Mouse (Mus musculus) embryo, embryonic 11.5 days (tissue): ENCODE data around the gene Pop7.
A peak's percentile ranks its signal among the peaks of the same experiment; 100 is the strongest.

ENCODE experiments used
- DNase-seq: peaks from one replicate; pipeline ENCODE4 v3.0.0-alpha.2; 2012; ENCODE audit warnings: low read depth, low spot score

Pop7 gene

GRCm38 (mm10) chr5:137528247-137528968 lies 26.1 kb upstream of the Pop7 start:
- no peak for DNase-seq

GRCm38 (mm10) chr5:137527413-137527812 lies 25.1 kb upstream of the Pop7 start:
- DNase-seq, result no peak

- DNase-seq, result no peak
These were observed 24.0 kb upstream of the Pop7 start for GRCm38 (mm10) chr5:137526192-137526936.

- no peak for DNase-seq
These were observed 23.2 kb upstream of the Pop7 start for GRCm38 (mm10) chr5:137525511-137525910.

GRCm38 (mm10) chr5:137524671-137525070 lies 22.4 kb upstream of the Pop7 start:
- no peak for DNase-seq

- DNase-seq, result no peak
These were observed 21.9 kb upstream of the Pop7 start for GRCm38 (mm10) chr5:137524251-137524515.

DNA sequence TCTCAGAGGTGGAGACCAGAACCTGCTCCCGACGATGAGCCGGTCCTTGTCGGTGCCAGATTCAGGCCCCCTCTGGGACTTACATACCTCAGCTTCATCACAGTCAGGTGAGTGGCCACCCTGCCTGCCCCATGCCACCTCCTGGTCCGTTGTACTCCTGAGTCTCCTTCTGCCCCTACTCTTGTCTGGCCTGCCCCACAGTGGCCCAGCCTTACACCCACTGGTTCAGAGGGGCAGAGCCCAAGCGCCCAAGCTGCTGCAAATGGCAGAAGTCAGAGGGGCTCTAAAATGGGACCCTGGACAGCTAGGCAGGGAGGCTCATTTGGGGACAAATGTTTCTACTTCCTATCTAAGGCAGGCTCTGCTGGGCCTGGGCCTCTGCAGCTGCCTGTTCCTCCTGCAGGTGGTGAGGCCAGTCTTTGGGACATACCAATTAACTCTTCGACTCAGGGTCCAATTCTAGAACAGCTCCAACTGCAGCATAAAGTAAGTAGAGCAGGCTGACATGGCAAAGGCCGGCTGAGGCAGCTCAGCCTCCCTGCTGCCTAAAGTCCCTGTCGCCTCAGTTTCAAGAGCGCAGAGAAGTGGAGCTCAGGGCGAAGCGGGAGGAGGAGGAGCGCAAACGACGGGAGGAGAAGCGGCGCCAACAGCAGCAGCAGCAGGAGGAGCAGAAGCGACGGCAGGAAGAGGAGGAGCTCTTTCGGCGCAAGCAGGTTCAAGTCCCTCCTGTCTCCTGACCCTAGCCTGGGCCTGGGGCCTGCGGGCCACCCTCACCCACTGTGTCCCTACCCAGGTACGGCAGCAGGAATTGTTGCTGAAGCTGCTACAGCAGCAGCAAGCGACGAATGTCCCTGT lies 21.3 kb upstream of the Pop7 start:
- DNase-seq, result no peak

- DNase-seq, result no peak
These were observed 20.4 kb upstream of the Pop7 start for GRCm38 (mm10) chr5:137522711-137523110.

- DNase-seq, result no peak
These were observed 19.5 kb upstream of the Pop7 start for GRCm38 (mm10) chr5:137521861-137522260.

DNA sequence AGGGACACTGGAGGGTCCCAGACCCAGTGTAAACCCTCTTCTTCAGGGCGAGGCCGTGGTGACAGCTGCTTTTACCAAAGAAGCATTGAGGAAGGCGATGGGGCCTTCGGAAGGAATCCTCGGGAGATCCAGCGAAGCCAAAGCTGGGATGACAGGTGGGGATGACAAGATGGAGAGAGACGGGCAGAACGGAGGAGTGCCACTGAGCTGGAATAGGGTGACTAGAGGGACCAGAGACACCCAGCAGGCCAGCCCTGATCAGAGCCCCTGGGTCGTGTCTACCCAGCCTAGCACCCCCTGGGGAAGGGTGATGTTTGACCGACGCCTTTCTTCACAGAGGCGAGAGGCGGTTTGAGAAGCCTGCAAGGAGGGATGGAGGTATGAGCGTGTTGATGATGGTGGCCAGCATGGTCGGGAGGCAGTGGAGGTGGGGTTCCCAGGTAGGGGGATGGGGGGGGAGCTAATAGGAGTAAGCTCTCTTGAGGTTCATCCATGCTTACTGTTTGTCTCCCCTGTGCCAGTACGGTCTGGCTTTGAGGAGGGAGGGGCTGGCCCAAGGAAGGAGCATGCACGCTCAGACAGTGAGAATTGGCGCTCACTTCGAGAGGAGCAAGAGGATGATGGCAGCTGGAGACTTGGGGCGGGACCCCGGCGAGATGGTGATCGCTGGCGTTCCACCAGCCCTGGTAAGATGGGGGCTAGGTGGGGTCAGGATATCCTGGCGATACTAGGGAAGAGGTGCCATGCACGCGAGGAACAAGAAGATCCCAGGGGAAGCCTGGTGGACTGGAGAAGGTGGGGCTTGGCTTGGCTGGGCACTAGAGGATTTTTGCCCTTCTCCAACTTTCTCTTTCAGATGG lies 17.6 kb upstream of the Pop7 start:
- no peak for DNase-seq

- no peak for DNase-seq
These were observed 16.1 kb upstream of the Pop7 start, which contains the start of gene Gigyf1 for GRCm38 (mm10) chr5:137518436-137518835. TSS of gene Gigyf1 (plus strand) at chr5:137518548.

DNA sequence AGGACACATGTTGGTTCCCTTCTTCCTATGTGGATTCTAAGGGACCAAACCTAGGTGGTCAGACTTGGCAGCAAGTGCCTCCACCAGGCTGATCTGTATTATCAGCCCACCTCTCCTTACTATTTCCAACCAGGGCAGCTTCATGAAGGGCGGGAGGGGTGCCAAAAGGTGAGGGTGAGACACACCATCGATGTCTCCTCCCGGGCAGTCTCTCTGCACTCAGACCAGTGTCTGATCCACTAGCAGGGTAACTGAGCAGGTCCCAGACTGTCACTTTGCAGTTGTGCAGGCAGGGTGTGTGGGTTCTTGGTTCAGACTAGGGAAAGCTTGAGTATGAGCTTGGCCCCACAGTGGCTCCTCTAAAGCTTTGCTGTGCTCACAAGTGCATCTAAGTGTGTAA lies 12.5 kb upstream of the Pop7 start:
- no peak for DNase-seq

- DNase-seq, result no peak
These were observed 11.8 kb upstream of the Pop7 start for GRCm38 (mm10) chr5:137513951-137514721.

DNA sequence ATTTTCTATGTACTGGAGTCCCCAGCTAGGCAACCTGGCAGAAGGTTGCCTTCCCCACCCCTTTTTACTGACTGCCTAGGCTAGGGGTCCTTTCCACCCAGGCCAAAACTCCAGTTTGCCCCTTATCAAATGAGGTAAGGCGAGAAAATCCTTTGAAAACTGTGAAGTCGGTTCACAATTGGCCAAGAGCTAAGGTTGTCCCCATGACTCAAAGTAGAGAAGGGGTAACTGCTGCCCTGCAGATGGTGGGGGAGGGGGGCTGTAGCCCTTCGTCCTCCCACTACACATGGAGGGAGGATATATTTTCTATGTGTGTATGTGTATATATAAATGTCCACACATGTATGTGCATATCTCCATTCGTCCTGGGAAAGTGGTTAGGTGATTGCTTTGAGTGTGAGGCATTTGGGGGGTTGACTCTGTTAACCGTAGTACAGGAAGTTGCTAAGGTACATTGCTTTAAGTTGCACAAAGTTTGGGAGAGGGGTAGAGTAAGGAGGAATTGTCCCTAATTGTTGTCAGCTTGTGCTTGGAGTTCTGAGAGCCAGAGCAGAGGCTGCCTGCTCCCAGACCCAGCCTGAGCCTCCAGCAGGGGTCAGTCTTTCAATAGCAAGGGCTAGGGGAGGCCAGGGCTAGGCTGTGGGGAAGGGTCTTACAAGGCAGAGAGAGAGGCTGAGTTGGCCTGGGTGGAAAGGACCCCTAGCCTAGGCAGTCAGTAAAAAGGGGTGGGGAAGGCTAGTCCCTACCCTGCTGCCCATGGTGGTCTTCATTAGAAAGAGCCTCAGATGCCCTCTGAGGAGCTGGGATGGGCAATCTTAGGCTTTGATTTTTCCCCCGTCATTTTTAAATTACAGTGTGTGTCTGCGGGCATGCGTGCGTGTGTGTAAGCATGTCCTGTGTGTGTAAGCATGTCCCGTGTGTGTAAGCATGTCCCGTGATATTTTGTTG lies 10.8 kb upstream of the Pop7 start:
- no peak for DNase-seq

DNA sequence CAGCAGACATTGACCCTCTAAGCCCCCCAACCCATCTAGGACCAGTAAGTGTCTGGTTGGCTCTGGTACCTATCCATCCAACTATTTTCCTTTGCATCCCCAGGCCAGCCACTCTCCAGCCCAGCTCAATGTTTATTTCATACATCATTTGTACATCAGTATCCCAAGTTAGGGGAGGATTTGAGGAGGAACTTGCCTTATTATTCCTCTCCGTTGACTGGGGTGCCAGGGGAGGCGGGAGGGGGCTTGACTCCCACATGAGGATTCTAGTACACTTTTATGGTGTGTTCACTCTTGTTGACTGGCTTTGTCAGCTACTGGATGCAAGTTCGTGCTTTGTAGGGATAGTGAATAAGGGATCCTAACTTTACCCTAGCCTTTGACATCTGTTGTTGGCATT lies 9.4 kb upstream of the Pop7 start:
- no peak for DNase-seq

DNA sequence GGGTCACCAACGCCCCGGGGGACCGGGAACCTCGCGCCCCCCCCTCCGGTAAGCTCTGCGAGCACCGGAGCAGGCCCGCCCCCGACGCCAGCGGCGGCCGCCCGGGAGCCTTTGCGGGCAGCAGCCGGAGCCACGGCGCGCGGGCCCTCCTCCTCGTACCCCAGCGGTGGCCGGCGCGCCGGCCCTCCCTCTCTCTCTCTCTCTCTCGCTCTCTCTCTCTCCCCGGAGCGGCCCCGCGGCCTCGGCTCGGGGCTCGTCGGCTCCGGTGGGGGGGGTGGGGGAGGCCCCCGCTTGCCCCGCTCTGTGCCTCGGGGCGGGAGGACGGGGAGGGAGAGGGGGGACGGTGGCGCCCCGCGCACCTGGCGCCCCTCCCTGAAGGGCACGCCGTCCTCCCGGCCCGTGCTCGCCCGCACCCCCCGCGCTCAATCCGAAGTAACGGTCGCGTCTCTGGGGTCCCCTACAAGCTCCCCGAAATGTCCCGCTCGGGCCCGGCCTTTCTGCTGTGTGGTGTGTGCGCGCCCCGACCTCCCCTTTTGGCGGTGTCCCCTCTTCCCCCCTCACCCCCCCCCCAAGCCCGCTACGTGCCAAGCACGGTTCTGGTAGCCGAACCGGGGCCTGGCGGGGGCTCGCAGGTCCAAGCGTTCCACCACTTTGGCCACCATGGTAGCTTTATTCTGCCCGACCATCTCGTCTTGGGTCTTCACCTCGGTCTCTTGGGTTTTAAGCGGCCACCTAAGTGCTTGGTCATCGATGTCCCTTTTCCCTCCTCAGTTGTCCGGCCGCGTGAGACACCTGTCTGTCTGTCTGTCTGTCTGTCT lies 8.5 kb upstream of the Pop7 start:
- DNase-seq, result no peak

DNA sequence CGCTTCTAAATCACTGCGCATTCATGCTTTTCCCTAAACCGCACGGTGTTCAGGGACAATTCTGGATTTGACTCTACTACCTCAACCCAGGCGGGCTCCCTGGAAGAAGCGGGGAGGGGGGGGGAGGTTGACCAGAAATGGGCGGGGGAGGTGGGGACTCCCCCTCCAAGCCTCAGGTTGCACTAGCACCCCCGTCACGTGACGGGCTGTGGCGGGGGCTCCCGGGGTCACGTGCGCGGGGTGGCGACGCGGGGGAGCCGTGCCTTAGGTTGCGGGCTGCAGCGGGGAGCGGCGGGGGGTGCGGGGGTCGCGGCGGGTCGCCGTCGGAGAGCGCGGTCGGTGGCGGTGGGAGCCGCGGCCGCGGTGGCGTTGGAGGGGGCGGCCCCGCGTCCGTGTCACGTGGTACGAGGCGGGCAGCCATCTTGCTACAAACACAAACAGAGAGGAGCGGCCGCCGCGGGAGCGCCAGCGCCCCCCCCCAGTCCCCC lies 7.7 kb upstream of the Pop7 start:
- DNase-seq, result peak; percentile 54

DNA sequence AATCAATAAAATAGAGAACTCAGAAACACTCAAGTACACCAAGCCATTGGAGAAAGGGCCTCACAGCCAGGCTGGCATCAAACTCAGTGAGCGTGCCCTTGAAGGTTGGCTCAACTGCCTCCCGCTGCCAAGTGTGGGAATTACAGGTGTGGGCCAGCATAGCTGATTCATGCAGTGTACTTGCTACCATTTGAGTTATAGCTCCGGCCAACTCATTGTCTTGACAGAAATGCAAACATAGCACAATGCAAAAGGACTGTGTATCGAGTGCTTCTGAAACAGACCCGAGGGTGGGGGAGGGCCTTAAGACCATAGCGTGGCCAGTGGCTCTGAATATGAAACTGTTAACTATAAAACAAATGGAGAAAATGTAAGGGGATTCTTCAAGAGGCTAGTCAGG lies 1.7 kb upstream of the Pop7 start:
- DNase-seq, result no peak

DNA sequence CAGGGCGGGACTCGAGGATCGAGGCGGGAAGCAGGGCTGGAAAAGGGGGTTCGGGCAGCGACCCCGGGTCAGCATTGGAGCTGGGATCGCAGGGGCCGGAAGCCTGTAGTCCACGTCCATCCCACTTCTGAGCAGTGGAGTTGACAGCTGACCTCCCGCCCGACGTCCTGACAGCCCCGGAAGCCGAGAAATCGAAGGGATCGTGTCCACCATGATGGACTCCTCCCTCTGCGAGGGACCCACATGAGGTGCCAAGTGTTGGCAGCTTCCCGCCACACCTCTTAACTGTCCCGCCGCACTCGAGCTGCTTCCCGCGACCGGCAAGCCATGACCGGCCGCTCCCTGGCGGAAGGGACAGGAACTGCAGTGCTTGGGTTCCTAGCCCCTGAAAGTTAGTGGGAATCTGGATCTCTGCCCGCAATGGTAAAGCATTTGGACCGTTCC lies 371 bp upstream of the Pop7 start:
- DNase-seq, result peak; percentile 71
